Mouse (Mus musculus) gastrocnemius, adult 18-20 months (tissue): Measurements from ENCODE around the gene Grk5. TPM values are rescaled to one million over a fixed set of nuclear protein-coding genes. Genes with fewer than 3 reads are reported as not detected.

Experiments
- total RNA-seq, 2 experiments: library from RNA; stranded (reverse); gene quantifications; 2 replicates each; pipeline ENCODE4 v1.2.3; 2021

Gene Grk5
- total RNA-seq, 2 experiments from 2014 or later = 2.0 to 5.9 TPM

Other genes starting within 250 kb of the Grk5 start
- under 1 TPM in 1 of 2 experiments, not detected in 1; 0.07 TPM for gene Nanos1, start 133.8 kb upstream of the Grk5 start, total RNA-seq
- 10 to 100 TPM; 83.7 to 95.7 TPM for gene Eif3a, start 99.1 kb upstream of the Grk5 start, total RNA-seq
- 10 to 100 TPM; 11.9 to 12.4 TPM for gene Fam45a, start 78.2 kb upstream of the Grk5 start, total RNA-seq
- gene Sfxn4, start 28.3 kb upstream of the Grk5 start, total RNA-seq = 1 to 10 TPM; 2.0 to 2.8 TPM
- gene Prdx3, start 15.2 kb upstream of the Grk5 start, total RNA-seq = 100 to 1,000 TPM; 218 to 227 TPM